Mouse (Mus musculus): ENCODE results near the gene Gtf3c5.

- TF ChIP-seq CTCF (IDR thresholded peaks at IDR 0.05; ENCODE audit: borderline replicate concordance, extremely low read depth, insufficient read depth, insufficient read length) (no peak), POLR2A (IDR thresholded peaks at IDR 0.05; ENCODE audit: borderline replicate concordance, extremely low read depth, insufficient read depth, insufficient read length, poor library complexity, severe bottlenecking) (no peak)
Observed at GRCm38 (mm10) chr2:28611407-28611787, 27.8 kb upstream of the Gtf3c5 start.
